Mouse (Mus musculus): Measurements from ENCODE around the gene Snph. TPM values are rescaled to one million over a fixed set of nuclear protein-coding genes. Genes with fewer than 3 reads are reported as not detected.

Gene Snph
- total and polyA plus RNA-seq, 2 experiments from 2014 or later = 24.5 to 90.5 TPM

DNA sequence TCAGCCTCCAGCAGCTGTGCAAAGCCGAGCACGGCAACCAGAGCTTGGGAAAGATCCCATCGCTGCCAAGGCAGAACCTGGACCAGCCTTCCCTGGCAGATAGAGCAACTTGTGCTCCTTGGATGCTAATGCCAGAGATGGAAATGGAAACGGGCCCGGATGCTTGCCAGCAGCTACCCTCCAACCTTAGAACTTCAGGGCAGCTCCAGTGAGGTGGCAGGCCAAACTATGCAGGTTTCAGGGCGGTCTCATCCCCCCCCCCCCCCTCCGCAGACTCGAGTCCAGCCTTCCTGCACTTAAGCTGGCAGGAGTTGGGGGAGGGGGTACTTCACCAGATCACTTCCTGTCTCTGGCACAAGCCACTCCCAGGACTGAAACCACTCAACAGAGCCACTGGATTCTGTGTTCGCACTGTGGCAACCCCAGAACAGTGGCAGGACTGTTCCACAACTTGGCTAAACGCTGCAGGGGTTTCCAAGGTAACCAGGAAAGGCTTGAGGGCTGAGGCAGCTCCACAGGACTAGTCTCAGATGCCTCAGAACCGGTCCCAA is 26.9 kb downstream of the Snph start:
- H3K4me2 ChIP-seq (ENCODE audit: low read depth, low read length) = no peak overlapping the region
- ATAC-seq (peak; percentile 82), DNase-seq (ENCODE audit: low spot score) (peak; percentile 84)
- peak overlapping the region; percentile 70 for H3K27ac ChIP-seq
- WGBS = 25% methylated on average over 11 of the region's 11 CpGs
- TF ChIP-seq CTCF (IDR thresholded peaks at IDR 0.05; ENCODE audit: low read depth) = no peak
- no peaks in the 10 kb centered on the region for H3K36me3 ChIP-seq (ENCODE audit: insufficient read depth, low read length)
- H3K9ac ChIP-seq (replicated peaks; ENCODE audit: low read length) = no peak overlapping the region
- peaks cover 22% of the 10 kb centered on the region for H3K4me1 ChIP-seq (ENCODE audit: insufficient read depth, low read length)
- H3K4me3 ChIP-seq (ENCODE audit: low read length) = no peak overlapping the region
- H3K27me3 ChIP-seq (ENCODE audit: insufficient read depth, low read length) = no peaks in the 10 kb centered on the region
- no peaks in the 10 kb centered on the region for H3K9me3 ChIP-seq (ENCODE audit: low read length)

GRCm38 (mm10) chr2:151603630-151604029 is 28.8 kb downstream of the Snph start:
- no peak overlapping the region for H3K9ac ChIP-seq (replicated peaks; ENCODE audit: low read length)
- ATAC-seq = peak; percentile 88
- whole genome bisulfite sequencing = 4% methylated on average over 4 of the region's 4 CpGs
- H3K27ac ChIP-seq = peak overlapping the region; percentile 73
- no peaks in the 10 kb centered on the region for H3K9me3 ChIP-seq (ENCODE audit: low read length)
- no peaks in the 10 kb centered on the region; the same call in 1 of the 2 replicates for H3K36me3 ChIP-seq (ENCODE audit: insufficient read depth, low read length)
- no peak overlapping the region for H3K4me3 ChIP-seq (ENCODE audit: low read length)
- DNase-seq (ENCODE audit: low spot score) = peak; percentile 82
- peaks cover 17% of the 10 kb centered on the region for H3K4me1 ChIP-seq (ENCODE audit: insufficient read depth, low read length)
- H3K4me2 ChIP-seq (ENCODE audit: low read depth, low read length) = no peak overlapping the region
- no peak for TF ChIP-seq CTCF (IDR thresholded peaks at IDR 0.05; ENCODE audit: low read depth)
- H3K27me3 ChIP-seq (ENCODE audit: insufficient read depth, low read length) = no peaks in the 10 kb centered on the region

DNA sequence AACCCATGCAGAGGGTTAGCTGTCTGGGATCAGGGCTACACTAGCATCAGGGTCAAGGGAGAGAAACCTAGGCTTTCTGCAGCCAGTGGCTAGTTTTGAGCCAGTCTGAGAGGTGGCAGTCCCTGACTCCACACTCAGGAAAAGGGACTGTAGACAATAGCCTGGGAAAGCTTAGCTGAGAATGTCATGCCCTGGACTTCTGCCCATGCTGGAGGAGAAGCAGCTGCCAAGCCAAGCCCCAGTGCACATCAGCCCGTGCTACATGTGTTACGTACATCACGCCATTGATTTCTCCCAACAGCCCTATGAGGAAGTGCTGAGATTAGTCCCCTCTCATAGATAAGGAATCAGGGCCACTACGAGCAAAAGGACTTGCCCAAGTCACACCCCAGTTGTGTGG is 30.3 kb downstream of the Snph start:
- no peak for TF ChIP-seq CTCF (IDR thresholded peaks at IDR 0.05; ENCODE audit: low read depth)
- Histone ChIP-seq H3K27me3 (ENCODE audit: insufficient read depth, low read length) (no peaks in the 10 kb centered on the region), H3K36me3 (ENCODE audit: insufficient read depth, low read length) (no peaks in the 10 kb centered on the region; the same call in 1 of the 2 replicates), H3K4me3 (ENCODE audit: low read length) (no peak overlapping the region), H3K4me2 (ENCODE audit: low read depth, low read length) (no peak overlapping the region), H3K9ac (replicated peaks; ENCODE audit: low read length) (no peak overlapping the region), H3K27ac (0 out of 2 replicates have a peak overlapping the region, but pooled peaks have one; percentile 11), H3K4me1 (ENCODE audit: insufficient read depth, low read length) (peaks cover 17% of the 10 kb centered on the region), H3K9me3 (ENCODE audit: low read length) (no peaks in the 10 kb centered on the region)
- WGBS = 45% methylated on average over 4 of the region's 4 CpGs
- ATAC-seq (no peak), DNase-seq (ENCODE audit: low spot score) (peak; percentile 59)

DNA sequence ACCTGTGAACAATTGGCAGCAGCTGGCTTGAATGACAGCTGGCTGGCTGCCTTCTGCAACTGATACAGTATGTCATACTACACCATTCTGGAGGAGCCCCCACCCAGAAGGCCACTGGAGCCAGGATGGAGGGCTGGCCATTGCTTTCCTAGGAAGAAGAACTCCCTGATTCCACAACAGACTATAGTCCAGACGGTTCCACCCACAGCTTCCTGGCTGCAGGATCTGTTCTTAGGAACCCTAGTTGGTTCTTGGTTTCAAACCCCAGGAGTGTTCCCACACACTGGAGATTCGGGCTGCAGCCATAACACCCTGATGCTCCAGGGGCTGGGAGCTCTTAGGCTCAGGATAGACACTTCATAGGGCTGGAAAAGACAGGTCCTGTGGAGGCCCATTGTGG is 34.3 kb downstream of the Snph start:
- Histone ChIP-seq H3K27me3 (ENCODE audit: insufficient read depth, low read length) (no peaks in the 10 kb centered on the region), H3K4me1 (ENCODE audit: insufficient read depth, low read length) (peaks cover 3% of the 10 kb centered on the region), H3K9ac (replicated peaks; ENCODE audit: low read length) (no peak overlapping the region), H3K27ac (no peak overlapping the region), H3K36me3 (ENCODE audit: insufficient read depth, low read length) (peaks cover 15% of the 10 kb centered on the region), H3K9me3 (ENCODE audit: low read length) (no peaks in the 10 kb centered on the region), H3K4me3 (ENCODE audit: low read length) (no peak overlapping the region), H3K4me2 (ENCODE audit: low read depth, low read length) (no peak overlapping the region)
- no peak for TF ChIP-seq CTCF (IDR thresholded peaks at IDR 0.05; ENCODE audit: low read depth)
- 89% methylated on average over 2 of the region's 2 CpGs for WGBS
- DNase-seq (ENCODE audit: low spot score) (no peak), ATAC-seq (no peak)

GRCm38 (mm10) chr2:151587306-151587705 is 45.1 kb downstream of the Snph start:
- no peak overlapping the region for H3K4me3 ChIP-seq (ENCODE audit: low read length)
- 72% methylated on average over 9 of the region's 9 CpGs for WGBS
- H3K4me2 ChIP-seq (ENCODE audit: low read depth, low read length) = no peak overlapping the region
- no peak for ATAC-seq
- H3K4me1 ChIP-seq (ENCODE audit: insufficient read depth, low read length) = no peaks in the 10 kb centered on the region
- no peak overlapping the region for H3K27ac ChIP-seq
- H3K9me3 ChIP-seq (ENCODE audit: low read length) = no peaks in the 10 kb centered on the region
- DNase-seq (ENCODE audit: low spot score) = no peak
- H3K27me3 ChIP-seq (ENCODE audit: insufficient read depth, low read length) = no peaks in the 10 kb centered on the region
- no peak overlapping the region for H3K9ac ChIP-seq (replicated peaks; ENCODE audit: low read length)
- TF ChIP-seq CTCF (IDR thresholded peaks at IDR 0.05; ENCODE audit: low read depth) = no peak
- H3K36me3 ChIP-seq (ENCODE audit: insufficient read depth, low read length) = no peaks in the 10 kb centered on the region; the same call in 1 of the 2 replicates

DNA sequence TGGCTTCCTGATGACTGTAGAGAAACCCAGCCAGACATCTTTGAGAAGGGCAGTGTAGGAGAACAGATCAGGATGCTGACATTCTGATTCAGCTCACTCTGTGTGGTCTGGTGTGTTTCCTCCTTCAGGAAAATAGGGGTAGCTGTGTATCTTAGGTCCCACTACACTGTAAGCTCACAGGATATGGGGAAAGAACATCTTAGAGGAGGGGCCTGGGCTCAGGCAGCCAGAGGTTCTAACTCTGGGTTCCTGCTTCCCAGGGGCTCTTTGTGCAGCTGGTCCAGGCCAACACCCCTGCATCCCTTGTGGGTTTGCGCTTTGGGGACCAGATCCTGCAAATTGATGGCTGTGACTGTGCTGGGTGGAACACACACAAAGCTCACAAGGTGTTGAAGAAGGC is 45.6 kb downstream of the Snph start:
- ATAC-seq (no peak), DNase-seq (ENCODE audit: low spot score) (no peak)
- H3K4me2 ChIP-seq (ENCODE audit: low read depth, low read length) = no peak overlapping the region
- WGBS = 95% methylated on average over 1 of the region's 1 CpGs
- H3K36me3 ChIP-seq (ENCODE audit: insufficient read depth, low read length) = no peaks in the 10 kb centered on the region; the same call in 1 of the 2 replicates
- no peak overlapping the region for H3K27ac ChIP-seq
- H3K27me3 ChIP-seq (ENCODE audit: insufficient read depth, low read length) = no peaks in the 10 kb centered on the region
- no peak overlapping the region for H3K4me3 ChIP-seq (ENCODE audit: low read length)
- no peaks in the 10 kb centered on the region for H3K4me1 ChIP-seq (ENCODE audit: insufficient read depth, low read length)
- no peak for TF ChIP-seq CTCF (IDR thresholded peaks at IDR 0.05; ENCODE audit: low read depth)
- no peaks in the 10 kb centered on the region for H3K9me3 ChIP-seq (ENCODE audit: low read length)
- H3K9ac ChIP-seq (replicated peaks; ENCODE audit: low read length) = no peak overlapping the region

GRCm38 (mm10) chr2:151585934-151586333 is 46.5 kb downstream of the Snph start:
- Histone ChIP-seq H3K9me3 (ENCODE audit: low read length) (no peaks in the 10 kb centered on the region), H3K27me3 (ENCODE audit: insufficient read depth, low read length) (no peaks in the 10 kb centered on the region), H3K36me3 (ENCODE audit: insufficient read depth, low read length) (no peaks in the 10 kb centered on the region), H3K4me2 (ENCODE audit: low read depth, low read length) (no peak overlapping the region), H3K4me1 (ENCODE audit: insufficient read depth, low read length) (no peaks in the 10 kb centered on the region), H3K27ac (no peak overlapping the region), H3K4me3 (ENCODE audit: low read length) (no peak overlapping the region), H3K9ac (replicated peaks; ENCODE audit: low read length) (no peak overlapping the region)
- TF ChIP-seq CTCF (IDR thresholded peaks at IDR 0.05; ENCODE audit: low read depth) = 0 out of 2 replicates have a peak, but pooled peaks have one; percentile 35
- 61% methylated on average over 3 of the region's 3 CpGs for WGBS
- DNase-seq (ENCODE audit: low spot score) (no peak), ATAC-seq (no peak)

Measured in hindbrain, postnatal 0 days (tissue).